Mouse (Mus musculus): ENCODE measurements around the gene Vwa7.
"Not testable (repeated sequence)": the region's sequence is repeated elsewhere in the genome, so short reads cannot be mapped to it uniquely, and the experiment has no call there.

Gene Vwa7

GRCm38 (mm10) chr17:35000717-35001451, 15.5 kb upstream of the Vwa7 start, which contains the start of gene Vars:
Gene Vars (plus strand): TSS chr17:35000987.
- DNase-seq (ENCODE audit: low spot score) = no peak

GRCm38 (mm10) chr17:35001452-35002152, 14.8 kb upstream of the Vwa7 start:
- no peak for DNase-seq (ENCODE audit: low spot score)

- DNase-seq (ENCODE audit: low spot score) = no peak
These were observed 14.1 kb upstream of the Vwa7 start for GRCm38 (mm10) chr17:35002153-35002865.

DNA sequence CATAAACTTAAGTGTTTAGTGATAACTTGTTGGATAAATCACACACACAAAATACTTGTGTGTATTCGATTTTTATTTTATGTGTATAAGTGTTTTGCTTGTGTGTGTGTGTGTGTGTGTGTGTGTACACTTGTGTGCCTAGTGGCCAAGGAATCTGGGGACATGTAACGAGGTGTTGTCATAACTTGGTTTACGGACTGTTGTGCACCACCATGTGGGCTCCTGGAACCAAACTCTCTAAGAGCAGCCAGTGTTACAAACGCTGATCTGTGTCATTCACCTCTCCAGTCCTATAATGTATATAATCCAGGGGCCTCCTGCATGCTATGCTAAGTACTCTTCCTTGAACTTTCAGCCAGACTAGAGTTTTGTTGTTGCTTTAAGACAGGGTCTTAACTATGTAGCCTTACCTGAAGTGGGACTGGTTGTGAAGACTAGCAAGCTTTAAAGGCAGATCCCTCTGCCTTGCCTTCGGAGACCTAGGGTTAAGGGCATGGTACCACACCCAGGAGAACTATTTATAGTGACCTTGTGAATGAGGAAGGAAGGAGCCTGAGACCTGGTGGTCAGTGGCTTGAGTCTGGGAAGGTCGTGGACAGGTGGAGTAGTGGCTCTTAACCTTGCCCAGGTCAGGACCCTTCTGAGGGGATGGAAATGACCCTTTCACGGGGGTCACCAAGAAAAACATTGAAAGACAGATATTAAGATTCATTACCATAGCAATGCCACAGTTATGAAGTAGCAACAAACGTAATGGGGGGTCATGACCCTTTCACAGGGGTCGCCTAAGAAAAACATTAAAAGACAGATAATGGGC, 13.1 kb upstream of the Vwa7 start:
- DNase-seq (ENCODE audit: low spot score) = no peak

- DNase-seq (ENCODE audit: low spot score) = no peak
These were observed 12.2 kb upstream of the Vwa7 start for GRCm38 (mm10) chr17:35004075-35004717.

DNA sequence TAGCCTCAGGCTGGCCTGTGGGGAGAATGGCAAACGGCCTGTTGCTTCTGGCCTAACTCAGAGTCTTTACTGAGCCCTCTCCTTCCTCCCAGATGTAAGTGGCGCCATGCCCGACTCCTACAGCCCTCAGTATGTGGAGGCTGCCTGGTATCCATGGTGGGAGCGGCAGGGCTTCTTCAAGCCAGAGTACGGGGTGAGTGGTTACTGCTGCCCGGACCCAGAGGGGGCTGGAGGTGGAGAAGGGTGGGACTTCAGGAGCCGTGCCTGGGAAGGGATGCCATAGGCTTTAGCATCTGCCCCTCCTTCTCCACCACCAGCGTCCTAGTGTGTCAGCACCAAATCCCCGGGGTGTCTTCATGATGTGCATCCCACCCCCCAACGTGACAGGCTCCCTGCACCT, 11.2 kb upstream of the Vwa7 start:
- no peak for DNase-seq (ENCODE audit: low spot score)

DNA sequence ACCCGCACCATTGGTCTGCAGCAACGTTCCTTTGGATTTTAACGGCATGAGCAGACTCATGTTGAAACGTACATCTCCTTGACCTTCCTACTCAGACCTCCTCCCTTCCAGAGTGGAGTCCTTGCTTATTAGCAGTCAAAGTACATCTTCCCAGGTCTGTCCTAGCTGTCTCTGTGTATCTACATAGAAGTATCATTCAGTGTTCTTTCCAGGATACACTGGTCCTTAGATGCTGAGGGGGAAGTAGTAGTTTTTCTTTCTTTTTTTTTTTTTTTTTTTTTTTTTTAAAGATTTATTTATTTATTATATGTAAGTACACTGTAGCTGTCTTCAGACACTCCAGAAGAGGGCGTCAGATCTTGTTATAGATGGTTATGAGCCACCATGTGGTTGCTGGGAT, 10.5 kb upstream of the Vwa7 start:
- DNase-seq (ENCODE audit: low spot score) = not testable (repeated sequence)

- DNase-seq (ENCODE audit: low spot score) = no peak
These were observed 8.9 kb upstream of the Vwa7 start for GRCm38 (mm10) chr17:35007387-35007991.

DNA sequence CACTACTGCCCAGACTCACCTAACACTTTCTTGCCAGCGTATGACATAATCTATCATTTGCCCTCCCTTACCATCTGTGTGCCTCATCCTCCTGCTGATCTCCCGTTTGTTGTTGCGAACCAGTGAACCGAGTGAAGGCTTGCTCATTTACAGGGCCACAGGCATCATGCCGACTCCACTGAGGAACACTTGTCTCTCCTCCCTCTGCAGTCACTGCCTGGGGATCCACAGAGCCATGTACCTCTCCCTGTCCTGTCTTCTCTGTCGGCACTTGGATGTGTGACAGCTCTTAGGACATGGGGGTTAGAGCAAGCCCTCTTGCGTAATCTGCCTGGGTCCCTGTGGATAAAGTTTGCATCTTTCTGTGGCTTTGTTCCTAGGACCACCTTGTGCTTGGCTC, 6.8 kb upstream of the Vwa7 start:
- DNase-seq (ENCODE audit: low spot score) = no peak

DNA sequence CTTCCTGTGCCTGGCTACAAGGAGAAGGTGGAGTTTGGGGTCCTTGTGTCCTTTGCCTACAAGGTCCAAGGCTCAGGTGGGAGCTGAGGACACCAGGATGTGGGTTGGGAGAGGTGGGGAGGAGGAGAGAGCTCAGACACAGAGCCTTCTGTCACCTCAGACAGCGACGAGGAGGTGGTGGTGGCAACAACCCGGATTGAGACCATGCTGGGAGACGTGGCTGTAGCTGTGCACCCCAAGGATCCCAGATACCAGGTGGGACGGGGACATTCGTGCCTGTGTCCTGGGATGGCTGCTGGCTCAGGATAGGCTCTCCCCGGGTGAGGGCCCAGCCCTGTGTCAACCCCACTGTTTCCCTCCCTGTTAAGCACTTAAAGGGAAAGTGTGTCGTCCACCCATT, 4.9 kb upstream of the Vwa7 start:
- no peak for DNase-seq (ENCODE audit: low spot score)

- DNase-seq (ENCODE audit: low spot score) = no peak
These were observed 3.9 kb upstream of the Vwa7 start for GRCm38 (mm10) chr17:35012430-35012829.

DNA sequence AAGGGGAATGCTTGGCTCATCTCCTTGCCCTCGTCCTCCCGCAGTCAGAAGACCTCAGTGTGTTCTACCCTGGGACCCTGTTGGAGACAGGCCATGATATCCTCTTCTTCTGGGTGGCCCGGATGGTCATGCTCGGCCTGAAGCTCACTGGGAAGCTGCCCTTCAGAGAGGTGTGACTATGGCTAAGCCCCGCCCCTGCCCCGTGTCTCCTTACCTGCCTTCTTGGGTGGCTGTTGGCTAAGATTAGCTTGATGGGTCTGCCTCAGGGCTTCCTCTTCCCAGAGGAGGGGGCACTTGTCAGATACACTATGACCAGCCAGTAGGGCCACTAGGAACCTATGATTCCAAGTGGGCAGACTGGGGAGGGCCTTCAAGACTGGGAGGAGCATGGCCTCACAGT, 3.2 kb upstream of the Vwa7 start:
- DNase-seq (ENCODE audit: low spot score) = no peak

DNA sequence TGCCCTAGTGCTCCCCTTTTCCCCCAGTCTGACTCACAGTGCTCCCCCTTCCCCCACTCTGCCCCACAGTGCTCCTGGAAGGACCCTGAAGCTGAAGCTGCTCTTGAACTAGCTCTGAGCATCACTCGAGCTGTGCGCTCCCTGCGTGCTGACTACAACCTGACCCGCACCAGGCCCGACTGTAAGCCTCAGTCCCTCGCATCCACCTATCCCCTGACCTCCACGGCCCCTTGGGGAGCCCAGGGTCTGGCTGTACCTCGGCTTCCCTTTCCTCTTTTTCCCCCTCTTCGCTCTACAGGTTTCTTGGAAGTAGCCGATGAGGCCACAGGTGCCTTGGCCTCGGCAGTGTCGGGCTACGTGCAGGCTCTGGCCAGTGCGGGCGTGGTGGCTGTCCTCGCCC, 1.1 kb upstream of the Vwa7 start:
- no peak for DNase-seq (ENCODE audit: low spot score)

DNA sequence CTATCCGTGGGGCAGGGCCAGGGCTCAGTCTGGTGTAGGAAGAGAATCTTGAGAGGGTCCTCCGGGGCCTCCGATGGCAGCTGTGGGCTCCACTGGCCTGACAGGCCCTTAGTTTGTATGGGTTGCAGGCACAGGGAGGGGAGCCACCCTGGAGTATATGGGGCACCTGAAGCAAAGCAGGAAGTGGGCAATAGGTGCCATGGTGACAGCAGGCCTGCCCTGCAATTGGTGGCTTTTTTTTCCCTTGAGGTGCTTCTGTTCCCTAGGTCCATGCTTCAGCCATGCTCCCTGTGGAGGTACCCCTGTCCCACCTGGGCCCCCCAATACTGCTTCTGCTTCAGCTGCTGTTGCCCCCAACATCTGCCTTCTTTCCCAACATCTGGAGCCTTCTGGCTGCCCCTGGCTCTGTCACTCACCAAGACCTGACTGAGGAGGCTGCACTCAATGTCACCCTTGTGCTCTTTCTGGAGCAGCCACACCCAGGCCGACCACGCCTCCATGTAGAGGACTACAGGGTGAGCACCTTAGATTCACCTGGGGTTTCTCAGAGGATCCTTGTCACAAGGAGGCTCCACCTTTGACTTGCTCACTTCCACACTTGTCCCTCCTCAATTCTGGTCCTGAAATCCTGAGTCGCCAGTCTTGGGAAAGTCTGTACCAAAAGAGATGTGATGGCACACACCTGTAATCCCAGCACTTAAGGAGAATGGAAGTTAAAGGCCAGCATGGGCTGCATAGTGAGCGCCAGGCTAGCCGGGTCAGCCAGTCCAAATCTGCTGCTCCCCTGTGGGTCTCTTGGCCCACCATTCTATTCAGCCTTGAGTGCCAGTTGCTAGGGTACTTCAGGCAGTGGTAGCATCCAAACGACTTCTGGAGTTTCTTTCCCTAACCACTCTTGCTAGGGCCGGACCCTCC, 669 bp downstream of the Vwa7 start:
- DNase-seq (ENCODE audit: low spot score) = no peak

GRCm38 (mm10) chr17:35017706-35018030, 1.3 kb downstream of the Vwa7 start:
- no peak for DNase-seq (ENCODE audit: low spot score)

DNA sequence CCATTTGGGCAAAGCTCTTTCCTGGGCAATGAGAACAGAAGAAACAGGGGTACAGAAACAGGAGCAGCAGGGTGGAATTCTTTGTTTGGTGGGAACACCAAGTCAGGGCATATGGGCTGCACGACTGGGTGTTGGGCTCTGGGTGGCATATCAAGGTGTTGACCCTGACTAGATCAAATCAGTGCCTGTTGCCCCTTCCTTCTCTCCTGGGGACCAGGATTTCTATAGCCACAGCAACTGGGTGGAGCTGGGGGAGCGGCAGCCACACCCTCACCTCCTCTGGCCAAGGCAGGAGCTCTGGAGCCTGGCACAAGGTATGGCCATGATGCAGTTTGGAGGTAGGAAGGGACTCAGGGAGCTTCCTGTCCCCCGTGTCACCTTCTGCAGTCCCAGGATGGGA, 1.8 kb downstream of the Vwa7 start:
- DNase-seq (ENCODE audit: low spot score) = no peak

GRCm38 (mm10) chr17:35019894-35020293, 3.5 kb downstream of the Vwa7 start:
- DNase-seq (ENCODE audit: low spot score) = no peak

- DNase-seq (ENCODE audit: low spot score) = no peak
These were observed 4.2 kb downstream of the Vwa7 start for GRCm38 (mm10) chr17:35020551-35020950.

GRCm38 (mm10) chr17:35021163-35021808, 4.9 kb downstream of the Vwa7 start:
- peak; percentile 67 for DNase-seq (ENCODE audit: low spot score)
